Mouse (Mus musculus): ENCODE measurements around the gene Ano6. TPM values are rescaled to one million over a fixed set of nuclear protein-coding genes. Genes with fewer than 3 reads are reported as not detected.

The Ano6 gene
- polyA plus RNA-seq, 1 experiment, result 5.8 TPM

- Histone ChIP-seq H3K27ac (ENCODE audit: control insufficient read depth, insufficient read depth, low read depth, low read length) (no peak overlapping the region), H3K36me3 (ENCODE audit: control insufficient read depth, insufficient read depth, low read length) (no peaks in the 10 kb centered on the region), H3K27me3 (ENCODE audit: control insufficient read depth, insufficient read depth, low read length) (no peaks in the 10 kb centered on the region), H3K4me3 (ENCODE audit: control insufficient read depth, low read depth, low read length) (no peak overlapping the region), H3K4me1 (ENCODE audit: control insufficient read depth, insufficient read depth, low read length) (no peaks in the 10 kb centered on the region; the same call in 1 of the 2 replicates)
- TF ChIP-seq CTCF (IDR thresholded peaks at IDR 0.05; ENCODE audit: control insufficient read depth, insufficient read depth, insufficient replicate concordance, low read depth, low read length) (no peak), POLR2A (IDR thresholded peaks at IDR 0.05; ENCODE audit: control insufficient read depth, low read depth, low read length) (no peak)
These were observed 9.0 kb downstream of the Ano6 start for GRCm38 (mm10) chr15:95799632-95800031.

- Histone ChIP-seq H3K4me1 (ENCODE audit: control insufficient read depth, insufficient read depth, low read length) (no peaks in the 10 kb centered on the region; the same call in 1 of the 2 replicates), H3K27ac (ENCODE audit: control insufficient read depth, insufficient read depth, low read depth, low read length) (no peak overlapping the region), H3K36me3 (ENCODE audit: control insufficient read depth, insufficient read depth, low read length) (no peaks in the 10 kb centered on the region), H3K4me3 (ENCODE audit: control insufficient read depth, low read depth, low read length) (no peak overlapping the region), H3K27me3 (ENCODE audit: control insufficient read depth, insufficient read depth, low read length) (no peaks in the 10 kb centered on the region)
- TF ChIP-seq CTCF (IDR thresholded peaks at IDR 0.05; ENCODE audit: control insufficient read depth, insufficient read depth, insufficient replicate concordance, low read depth, low read length) (no peak), POLR2A (IDR thresholded peaks at IDR 0.05; ENCODE audit: control insufficient read depth, low read depth, low read length) (no peak)
These were observed 9.4 kb downstream of the Ano6 start for GRCm38 (mm10) chr15:95800051-95800450.

GRCm38 (mm10) chr15:95801261-95801979, 10.8 kb downstream of the Ano6 start:
- Histone ChIP-seq H3K36me3 (ENCODE audit: control insufficient read depth, insufficient read depth, low read length) (no peaks in the 10 kb centered on the region), H3K4me1 (ENCODE audit: control insufficient read depth, insufficient read depth, low read length) (no peaks in the 10 kb centered on the region; the same call in 1 of the 2 replicates), H3K4me3 (ENCODE audit: control insufficient read depth, low read depth, low read length) (no peak overlapping the region), H3K27ac (ENCODE audit: control insufficient read depth, insufficient read depth, low read depth, low read length) (no peak overlapping the region), H3K27me3 (ENCODE audit: control insufficient read depth, insufficient read depth, low read length) (no peaks in the 10 kb centered on the region)
- TF ChIP-seq CTCF (IDR thresholded peaks at IDR 0.05; ENCODE audit: control insufficient read depth, insufficient read depth, insufficient replicate concordance, low read depth, low read length), result no peak
- no peak for TF ChIP-seq POLR2A (IDR thresholded peaks at IDR 0.05; ENCODE audit: control insufficient read depth, low read depth, low read length)

GRCm38 (mm10) chr15:95802140-95802539, 11.5 kb downstream of the Ano6 start:
- Histone ChIP-seq H3K4me1 (ENCODE audit: control insufficient read depth, insufficient read depth, low read length) (no peaks in the 10 kb centered on the region; the same call in 1 of the 2 replicates), H3K27me3 (ENCODE audit: control insufficient read depth, insufficient read depth, low read length) (no peaks in the 10 kb centered on the region), H3K27ac (ENCODE audit: control insufficient read depth, insufficient read depth, low read depth, low read length) (no peak overlapping the region), H3K36me3 (ENCODE audit: control insufficient read depth, insufficient read depth, low read length) (no peaks in the 10 kb centered on the region), H3K4me3 (ENCODE audit: control insufficient read depth, low read depth, low read length) (no peak overlapping the region)
- TF ChIP-seq POLR2A (IDR thresholded peaks at IDR 0.05; ENCODE audit: control insufficient read depth, low read depth, low read length) (no peak), CTCF (IDR thresholded peaks at IDR 0.05; ENCODE audit: control insufficient read depth, insufficient read depth, insufficient replicate concordance, low read depth, low read length) (no peak)

GRCm38 (mm10) chr15:95802762-95803161, 12.1 kb downstream of the Ano6 start:
- Histone ChIP-seq H3K36me3 (ENCODE audit: control insufficient read depth, insufficient read depth, low read length) (no peaks in the 10 kb centered on the region), H3K27ac (ENCODE audit: control insufficient read depth, insufficient read depth, low read depth, low read length) (no peak overlapping the region), H3K4me3 (ENCODE audit: control insufficient read depth, low read depth, low read length) (no peak overlapping the region), H3K27me3 (ENCODE audit: control insufficient read depth, insufficient read depth, low read length) (no peaks in the 10 kb centered on the region), H3K4me1 (ENCODE audit: control insufficient read depth, insufficient read depth, low read length) (no peaks in the 10 kb centered on the region; the same call in 1 of the 2 replicates)
- no peak for TF ChIP-seq POLR2A (IDR thresholded peaks at IDR 0.05; ENCODE audit: control insufficient read depth, low read depth, low read length)
- no peak for TF ChIP-seq CTCF (IDR thresholded peaks at IDR 0.05; ENCODE audit: control insufficient read depth, insufficient read depth, insufficient replicate concordance, low read depth, low read length)

GRCm38 (mm10) chr15:95803484-95803883, 12.8 kb downstream of the Ano6 start:
- H3K36me3 ChIP-seq (ENCODE audit: control insufficient read depth, insufficient read depth, low read length), result no peaks in the 10 kb centered on the region
- no peak for TF ChIP-seq POLR2A (IDR thresholded peaks at IDR 0.05; ENCODE audit: control insufficient read depth, low read depth, low read length)
- TF ChIP-seq CTCF (IDR thresholded peaks at IDR 0.05; ENCODE audit: control insufficient read depth, insufficient read depth, insufficient replicate concordance, low read depth, low read length), result no peak
- no peak overlapping the region for H3K4me3 ChIP-seq (ENCODE audit: control insufficient read depth, low read depth, low read length)
- H3K27me3 ChIP-seq (ENCODE audit: control insufficient read depth, insufficient read depth, low read length), result no peaks in the 10 kb centered on the region
- no peak overlapping the region for H3K27ac ChIP-seq (ENCODE audit: control insufficient read depth, insufficient read depth, low read depth, low read length)
- H3K4me1 ChIP-seq (ENCODE audit: control insufficient read depth, insufficient read depth, low read length), result no peaks in the 10 kb centered on the region; the same call in 1 of the 2 replicates

- TF ChIP-seq CTCF (IDR thresholded peaks at IDR 0.05; ENCODE audit: control insufficient read depth, insufficient read depth, insufficient replicate concordance, low read depth, low read length), result no peak
- TF ChIP-seq POLR2A (IDR thresholded peaks at IDR 0.05; ENCODE audit: control insufficient read depth, low read depth, low read length), result no peak
- H3K4me1 ChIP-seq (ENCODE audit: control insufficient read depth, insufficient read depth, low read length), result no peaks in the 10 kb centered on the region; the same call in 1 of the 2 replicates
- H3K4me3 ChIP-seq (ENCODE audit: control insufficient read depth, low read depth, low read length), result no peak overlapping the region
- H3K36me3 ChIP-seq (ENCODE audit: control insufficient read depth, insufficient read depth, low read length), result no peaks in the 10 kb centered on the region
- H3K27me3 ChIP-seq (ENCODE audit: control insufficient read depth, insufficient read depth, low read length), result no peaks in the 10 kb centered on the region
- H3K27ac ChIP-seq (ENCODE audit: control insufficient read depth, insufficient read depth, low read depth, low read length), result no peak overlapping the region
These were observed 13.6 kb downstream of the Ano6 start for GRCm38 (mm10) chr15:95804255-95804654.

Data from testis, adult 2 months (tissue).